ENCODE assay signal across 30 mouse cellular contexts in genomic region chr1:54179179-54179578, GRCm38 (mm10). TPM values are rescaled to one million over a fixed set of nuclear protein-coding genes. Genes with fewer than 3 reads are reported as not detected.
"Had no signal": no experiment of that assay in that cellular context is flagged by ENCODE, and none has a peak within 500 bp of the region (broad histone marks: within the 10 kb centered on the region; RNA-seq: fewer than 3 reads in every experiment).

No protein-coding gene starts in this region.

- H3K4me1 ChIP-seq: embryonic facial prominence, embryonic 10.5 days; embryonic facial prominence, embryonic 12.5 days; embryonic facial prominence, embryonic 13.5 days; embryonic facial prominence, embryonic 15.5 days; forebrain, embryonic 10.5 days; forebrain, embryonic 12.5 days; forebrain, embryonic 13.5 days; forebrain, embryonic 15.5 days had no signal

- H3K9ac ChIP-seq: embryonic facial prominence, embryonic 12.5 days; embryonic facial prominence, embryonic 13.5 days; embryonic facial prominence, embryonic 15.5 days; forebrain, embryonic 12.5 days; forebrain, embryonic 13.5 days; forebrain, embryonic 15.5 days; forebrain, postnatal 0 days; heart, embryonic 12.5 days had no signal

- ATAC-seq: forebrain, embryonic 13.5 days; forebrain, embryonic 14.5 days; forebrain, embryonic 15.5 days; forebrain, embryonic 16.5 days; forebrain, postnatal 0 days had no signal

- H3K4me2 ChIP-seq: embryonic facial prominence, embryonic 12.5 days; embryonic facial prominence, embryonic 13.5 days; embryonic facial prominence, embryonic 15.5 days; forebrain, embryonic 12.5 days; forebrain, embryonic 13.5 days; forebrain, embryonic 15.5 days; heart, embryonic 11.5 days; heart, embryonic 12.5 days had no signal

- H3K4me3 ChIP-seq: embryonic facial prominence, embryonic 10.5 days; embryonic facial prominence, embryonic 12.5 days; embryonic facial prominence, embryonic 13.5 days; embryonic facial prominence, embryonic 15.5 days; erythroblast, embryonic 14.5 days; forebrain, embryonic 10.5 days; forebrain, embryonic 12.5 days; forebrain, embryonic 13.5 days; forebrain, embryonic 15.5 days; gastrocnemius, adult 2 months; heart, adult 2 months; heart, embryonic 10.5 days; heart, embryonic 12.5 days had no signal

- H3K27me3 ChIP-seq: embryonic facial prominence, embryonic 12.5 days; embryonic facial prominence, embryonic 13.5 days; embryonic facial prominence, embryonic 15.5 days; forebrain, embryonic 12.5 days; forebrain, embryonic 13.5 days; forebrain, embryonic 15.5 days; heart, embryonic 12.5 days had no signal

- DNase-seq: cerebellum, adult 8-10 months; cerebellum, adult 9-10 months; cerebellum, adult 9-11 months; cerebellum, postnatal 10 days; cerebellum, postnatal 14 days; cerebellum, postnatal 25 days; cerebellum, postnatal 36 days; embryo, embryonic 11 days; forebrain, postnatal 0 days; gastrocnemius, adult 2 months; gastrocnemius, postnatal 14 days; gastrocnemius, postnatal 25 days; gastrocnemius, postnatal 36 days; heart, adult 2 months had no signal

- H3K27ac ChIP-seq: embryonic facial prominence, embryonic 10.5 days; embryonic facial prominence, embryonic 12.5 days; embryonic facial prominence, embryonic 13.5 days; embryonic facial prominence, embryonic 15.5 days; forebrain, embryonic 10.5 days; forebrain, embryonic 12.5 days; forebrain, embryonic 13.5 days; forebrain, embryonic 15.5 days; gastrocnemius, adult 2 months; heart, adult 2 months; heart, embryonic 10.5 days had no signal

- H3K36me3 ChIP-seq: embryonic facial prominence, embryonic 10.5 days; embryonic facial prominence, embryonic 12.5 days; embryonic facial prominence, embryonic 13.5 days; embryonic facial prominence, embryonic 15.5 days; forebrain, embryonic 10.5 days; forebrain, embryonic 12.5 days; forebrain, embryonic 15.5 days; heart, embryonic 10.5 days; heart, embryonic 12.5 days had no signal

- H3K9me3 ChIP-seq: embryonic facial prominence, embryonic 10.5 days; embryonic facial prominence, embryonic 12.5 days; embryonic facial prominence, embryonic 13.5 days; embryonic facial prominence, embryonic 15.5 days; forebrain, embryonic 10.5 days; forebrain, embryonic 12.5 days; forebrain, embryonic 13.5 days; forebrain, embryonic 15.5 days; heart, embryonic 10.5 days; heart, embryonic 12.5 days had no signal

RNA-seq across cellular contexts. Expression of gene Hecw2, which starts 15.8 kb away (rescaled TPM):
- total RNA-seq: common myeloid progenitor, adult 5-6 weeks; granulocyte monocyte progenitor cell, adult 5-6 weeks had no signal
- polyA plus RNA-seq: erythroblast, embryonic 14.5 days had no signal
